Mouse (Mus musculus) liver, embryonic 11.5 days (tissue): ENCODE measurements at regions not wholly inside any gene's neighbourhood (a gene's known extent, or its start where the extent isn't known, plus 50 kb on each side); places are given as distances from the start of the nearest gene placed in this dataset.

Experiments
- ATAC-seq: fragments of 200-750 bp; cut with Nextera tagmentation; replicated peaks from 2 replicates; pipeline ENCODE4 v1.8.0; 2017; ENCODE audit warnings: moderate number of reproducible peaks, mild to moderate bottlenecking, moderate TSS enrichment, moderate library complexity; ENCODE audit not compliant: low FRiP score
- DNase-seq: peaks from one replicate; pipeline ENCODE4 v3.0.0-alpha.2; 2017; ENCODE audit warnings: low spot score
- H3K27ac ChIP-seq: fragments of 300-500 bp; sonication (generic); 2 replicates; pipeline ENCODE4 v1.5.1; 2014; ENCODE audit warnings: mild to moderate bottlenecking, low read depth, low read length, control low read depth
- H3K27me3 ChIP-seq: fragments of 300-500 bp; sonication (generic); replicated peaks from 2 replicates; pipeline ENCODE4 v1.6.1; 2014; ENCODE audit warnings: low read length, mixed read lengths; ENCODE audit not compliant: control insufficient read depth, insufficient read depth
- H3K36me3 ChIP-seq: fragments of 300-500 bp; sonication (generic); 2 replicates; pipeline ENCODE4 v1.6.1; 2014; ENCODE audit warnings: mild to moderate bottlenecking, low read length, moderate library complexity, mixed read lengths; ENCODE audit not compliant: control insufficient read depth, insufficient read depth
- H3K4me1 ChIP-seq: fragments of 300-500 bp; sonication (generic); replicated peaks from 2 replicates; pipeline ENCODE4 v1.6.1; 2014; ENCODE audit warnings: low read length, mixed read lengths; ENCODE audit not compliant: control insufficient read depth, insufficient read depth
- H3K4me2 ChIP-seq: fragments of 300-500 bp; sonication (generic); 2 replicates; pipeline ENCODE4 v1.6.1; 2014; ENCODE audit warnings: mild to moderate bottlenecking, control low read depth, moderate library complexity
- H3K4me3 ChIP-seq: fragments of 300-500 bp; sonication (generic); 2 replicates; pipeline ENCODE4 v1.5.1; 2014; ENCODE audit warnings: low read depth, low read length, control low read depth
- H3K9ac ChIP-seq: fragments of 300-500 bp; sonication (generic); 2 replicates; pipeline ENCODE4 v1.6.1; 2014; ENCODE audit warnings: low read depth, low read length, control low read depth
- H3K9me3 ChIP-seq: fragments of 300-500 bp; sonication (generic); 2 replicates; pipeline ENCODE4 v1.6.1; 2016; ENCODE audit warnings: low read length, inconsistent platforms, mixed read lengths; ENCODE audit not compliant: control insufficient read depth
- WGBS: fragments of 180-500 bp; shearing (Covaris S2); extraction: QIAGEN DNeasy Blood & Tissue Kit; methylation state at CpG from one replicate; pipeline ENCODE4 v1.1.7; 2014; 5-methylcytosine and 5-hydroxymethylcytosine counted together

- Histone ChIP-seq H3K4me2 (peak overlapping the region; percentile 39; the same call in 1 of the 2 replicates), H3K4me3 (no peak overlapping the region), H3K4me1 (no peaks in the 10 kb centered on the region), H3K9ac (no peak overlapping the region), H3K36me3 (no peaks in the 10 kb centered on the region), H3K27ac (no peak overlapping the region), H3K27me3 (no peaks in the 10 kb centered on the region), H3K9me3 (no peaks in the 10 kb centered on the region)
- ATAC-seq (no peak; the same call in 1 of the 2 replicates), DNase-seq (no peak)
- 47% methylated on average over 11 of the region's 11 CpGs for WGBS
Observed at GRCm38 (mm10) chr2:78048030-78048705, 102.0 kb upstream of the Cwc22 start.

GRCm38 (mm10) chr2:78027319-78027718, 81.1 kb upstream of the Cwc22 start:
- H3K4me1 ChIP-seq, result no peaks in the 10 kb centered on the region
- DNase-seq (no peak), ATAC-seq (no peak)
- no peak overlapping the region for H3K27ac ChIP-seq
- no peak overlapping the region for H3K9ac ChIP-seq
- no peaks in the 10 kb centered on the region for H3K9me3 ChIP-seq
- 72% methylated on average over 2 of the region's 2 CpGs for WGBS
- no peak overlapping the region for H3K4me2 ChIP-seq
- no peaks in the 10 kb centered on the region for H3K27me3 ChIP-seq
- no peak overlapping the region for H3K4me3 ChIP-seq
- no peaks in the 10 kb centered on the region for H3K36me3 ChIP-seq

GRCm38 (mm10) chr2:78026808-78027207, 80.6 kb upstream of the Cwc22 start:
- no peaks in the 10 kb centered on the region for H3K27me3 ChIP-seq
- 49% methylated on average over 6 of the region's 6 CpGs for WGBS
- ATAC-seq (no peak), DNase-seq (no peak)
- H3K9me3 ChIP-seq, result no peaks in the 10 kb centered on the region
- no peak overlapping the region for H3K4me3 ChIP-seq
- H3K36me3 ChIP-seq, result no peaks in the 10 kb centered on the region
- H3K4me1 ChIP-seq, result no peaks in the 10 kb centered on the region
- H3K27ac ChIP-seq, result no peak overlapping the region
- H3K4me2 ChIP-seq, result no peak overlapping the region
- H3K9ac ChIP-seq, result no peak overlapping the region

DNA sequence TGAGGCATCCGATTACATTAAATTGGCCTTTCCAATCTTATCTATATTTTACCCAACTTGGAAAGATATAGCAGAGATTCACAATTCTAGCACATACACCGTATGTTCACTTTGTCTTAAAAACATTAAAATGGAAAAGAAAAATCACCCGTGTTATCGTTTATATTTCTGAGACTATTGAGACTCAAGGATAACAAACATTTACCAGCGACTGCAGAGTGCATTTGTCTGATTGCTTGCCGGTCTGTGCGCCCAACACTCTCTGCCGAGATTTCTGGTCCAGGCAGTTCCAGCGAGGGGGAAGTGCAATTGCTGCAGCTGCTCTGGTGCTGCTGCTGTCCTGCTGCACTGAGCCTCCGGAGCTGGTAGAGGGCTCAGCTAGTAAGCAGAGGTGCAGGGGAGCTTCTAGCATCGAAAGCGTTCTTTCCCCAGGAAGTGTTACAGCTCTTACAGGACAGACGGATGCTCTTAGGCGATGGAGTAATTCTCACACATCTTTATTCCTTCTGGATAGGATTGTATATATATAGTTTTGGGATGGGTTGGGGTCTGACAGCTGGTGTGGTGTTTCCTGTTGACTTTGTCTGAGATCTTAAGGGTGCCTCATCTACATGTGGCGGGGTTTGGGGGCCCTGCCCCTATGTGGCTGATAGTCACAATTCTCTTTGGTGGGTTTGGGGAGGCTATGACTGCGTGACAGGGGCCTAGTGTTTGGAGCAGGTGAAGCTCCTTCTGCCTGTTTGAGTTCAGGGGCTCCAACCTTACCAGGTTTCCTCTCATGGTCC, 79.7 kb upstream of the Cwc22 start:
- no peaks in the 10 kb centered on the region for H3K27me3 ChIP-seq
- 63% methylated on average over 16 of the region's 16 CpGs for WGBS
- H3K36me3 ChIP-seq, result no peaks in the 10 kb centered on the region
- no peak overlapping the region for H3K4me2 ChIP-seq
- no peaks in the 10 kb centered on the region for H3K4me1 ChIP-seq
- no peak for ATAC-seq
- no peak overlapping the region for H3K9ac ChIP-seq
- no peak for DNase-seq
- no peak overlapping the region for H3K27ac ChIP-seq
- H3K4me3 ChIP-seq, result no peak overlapping the region
- no peaks in the 10 kb centered on the region for H3K9me3 ChIP-seq

DNA sequence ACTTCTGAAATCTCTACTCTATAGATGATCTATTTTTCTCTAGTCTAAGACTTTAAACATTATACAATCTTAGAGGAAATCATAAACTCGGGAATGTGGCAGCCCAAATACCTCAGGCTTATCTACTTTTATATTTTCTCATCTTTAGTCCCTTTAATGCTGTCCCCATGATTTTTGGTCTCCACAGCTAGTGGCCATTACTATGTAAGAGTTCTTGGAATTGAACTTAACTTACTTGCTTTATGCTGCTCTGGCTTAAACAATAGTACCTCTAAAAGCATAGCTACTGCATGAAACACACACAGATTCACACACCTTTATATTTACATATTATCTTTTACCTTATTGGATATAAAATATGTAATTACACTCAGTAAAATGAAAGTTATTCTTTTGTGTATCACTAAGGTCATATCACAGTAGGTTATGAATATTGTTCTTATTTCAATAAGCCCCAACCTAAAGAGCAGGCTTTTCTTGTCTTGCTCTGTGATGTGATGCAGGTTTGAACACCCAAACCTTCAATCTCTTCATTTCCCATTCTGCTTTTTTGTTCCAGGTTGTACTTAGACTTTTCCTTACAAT, 78.9 kb upstream of the Cwc22 start:
- H3K27ac ChIP-seq, result no peak overlapping the region
- H3K9ac ChIP-seq, result no peak overlapping the region
- no peaks in the 10 kb centered on the region for H3K36me3 ChIP-seq
- no peak overlapping the region for H3K4me2 ChIP-seq
- ATAC-seq (no peak), DNase-seq (no peak)
- 76% methylated on average over 1 of the region's 1 CpGs for WGBS
- H3K27me3 ChIP-seq, result no peaks in the 10 kb centered on the region
- H3K9me3 ChIP-seq, result no peaks in the 10 kb centered on the region
- H3K4me3 ChIP-seq, result no peak overlapping the region
- no peaks in the 10 kb centered on the region for H3K4me1 ChIP-seq

GRCm38 (mm10) chr2:78023916-78024685, 77.9 kb upstream of the Cwc22 start:
- H3K4me3 ChIP-seq, result no peak overlapping the region
- DNase-seq (no peak), ATAC-seq (no peak)
- H3K4me2 ChIP-seq, result no peak overlapping the region
- 65% methylated on average over 4 of the region's 4 CpGs for WGBS
- no peaks in the 10 kb centered on the region for H3K4me1 ChIP-seq
- H3K27me3 ChIP-seq, result no peaks in the 10 kb centered on the region
- H3K9ac ChIP-seq, result no peak overlapping the region
- no peaks in the 10 kb centered on the region for H3K36me3 ChIP-seq
- H3K9me3 ChIP-seq, result no peaks in the 10 kb centered on the region
- no peak overlapping the region for H3K27ac ChIP-seq

GRCm38 (mm10) chr2:78023416-78023815, 77.2 kb upstream of the Cwc22 start:
- DNase-seq (no peak), ATAC-seq (no peak)
- Histone ChIP-seq H3K9me3 (no peaks in the 10 kb centered on the region), H3K4me2 (no peak overlapping the region), H3K36me3 (no peaks in the 10 kb centered on the region), H3K27ac (no peak overlapping the region), H3K4me3 (no peak overlapping the region), H3K9ac (no peak overlapping the region), H3K27me3 (no peaks in the 10 kb centered on the region), H3K4me1 (no peaks in the 10 kb centered on the region)
- WGBS, result 82% methylated on average over 2 of the region's 2 CpGs

- DNase-seq (no peak), ATAC-seq (no peak)
- Histone ChIP-seq H3K9ac (no peak overlapping the region), H3K9me3 (no peaks in the 10 kb centered on the region), H3K36me3 (no peaks in the 10 kb centered on the region), H3K4me2 (no peak overlapping the region), H3K4me1 (no peaks in the 10 kb centered on the region), H3K27me3 (no peaks in the 10 kb centered on the region), H3K4me3 (no peak overlapping the region), H3K27ac (no peak overlapping the region)
- WGBS, result 77% methylated on average over 4 of the region's 4 CpGs
Observed at GRCm38 (mm10) chr2:78022756-78023155, 76.6 kb upstream of the Cwc22 start.
